Mouse (Mus musculus): ENCODE data around the gene Rhox13.
A peak's percentile ranks its signal among the peaks of the same experiment; 100 is the strongest.

Rhox13 gene

DNA sequence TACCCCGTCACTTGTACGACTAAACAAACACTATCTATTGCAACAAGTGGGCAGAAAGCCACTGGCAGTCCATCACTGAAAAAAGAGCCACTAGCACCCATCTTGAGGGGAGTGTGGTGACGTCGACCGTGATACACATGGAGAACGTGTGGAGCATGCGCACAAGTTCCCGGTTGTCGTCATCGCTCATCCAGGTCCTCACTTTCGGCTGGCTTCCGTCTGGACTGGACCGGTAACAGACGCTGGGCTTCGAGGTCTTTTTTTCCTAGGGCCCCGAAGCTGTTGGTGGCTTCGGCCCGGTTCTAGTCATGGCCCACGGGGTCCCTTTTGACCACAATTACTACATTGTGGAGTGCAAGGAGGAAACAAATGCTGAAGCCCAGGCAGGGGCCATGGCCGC is at the start of gene Rhox13:
Gene Rhox13 (plus strand): TSS at position 238 of the 400 bp plus-strand sequence.
- DNase-seq (ENCODE audit: extremely low spot score, low spot score), result no peak

DNA sequence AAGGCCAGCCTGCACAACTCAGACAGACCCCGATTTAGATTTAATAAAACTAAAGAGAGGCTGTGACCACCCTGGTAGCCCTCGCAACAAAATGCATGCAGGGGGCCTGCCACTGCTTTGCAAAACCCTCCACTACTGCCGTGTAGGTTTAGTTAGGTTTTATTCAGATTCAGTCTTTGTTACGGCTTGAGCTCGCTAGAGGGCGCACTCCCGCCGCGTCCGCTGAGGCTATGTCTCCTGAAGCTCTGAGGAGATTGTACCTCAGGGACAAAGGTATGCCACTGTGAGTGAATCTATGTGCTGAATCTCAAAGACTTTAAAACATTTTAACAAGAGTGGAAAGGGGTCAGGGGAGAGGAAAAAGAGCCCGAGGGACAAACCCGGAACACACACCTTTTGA is 36.8 kb upstream of the Rhox13 start:
- DNase-seq (ENCODE audit: extremely low spot score, low spot score), result peak; percentile 40

DNA sequence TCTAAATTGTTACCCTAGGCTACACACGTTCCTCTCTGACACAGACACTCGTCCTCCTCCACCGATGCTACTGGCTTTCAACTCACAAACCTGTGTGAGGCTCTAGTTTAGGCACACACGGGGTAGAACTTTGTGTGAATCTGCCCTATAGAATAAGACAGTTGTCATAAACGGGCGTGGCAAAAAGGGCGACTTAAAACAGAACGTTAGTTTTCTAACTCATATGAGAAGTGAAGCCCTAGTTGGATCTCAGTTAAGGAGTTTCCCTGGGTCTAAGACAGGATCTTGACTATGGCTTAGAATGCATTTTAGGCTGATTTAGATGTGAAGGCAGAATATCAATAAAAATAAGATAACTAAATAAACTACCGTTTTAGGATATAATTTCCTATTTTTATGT is 36.0 kb upstream of the Rhox13 start, which contains the start of gene Rhox11:
Gene Rhox11 (minus strand): TSS at position 101 of the 400 bp plus-strand sequence.
- no peak for DNase-seq (ENCODE audit: extremely low spot score, low spot score)

DNA sequence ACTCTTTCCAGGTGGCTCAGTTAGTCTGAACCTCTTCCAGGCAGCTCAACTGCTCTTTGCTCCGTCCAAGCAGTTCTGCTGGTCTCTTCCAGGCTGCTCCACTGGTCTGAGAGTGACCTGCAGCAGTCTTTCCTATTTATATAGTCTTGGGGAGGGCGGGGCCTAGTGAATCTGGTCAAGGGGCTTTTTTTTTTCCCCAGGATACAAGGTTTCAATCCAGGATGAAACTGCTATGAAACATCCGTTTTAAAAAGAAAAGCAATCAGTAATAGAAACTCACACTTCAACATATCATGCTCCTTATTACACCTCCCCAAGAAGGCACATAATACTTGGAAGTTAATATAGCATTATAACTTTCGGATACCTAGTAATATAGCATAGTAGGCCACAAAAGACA is 10.2 kb upstream of the Rhox13 start, which contains the start of gene Rhox12:
Gene Rhox12 (minus strand): TSS at position 101 of the 400 bp plus-strand sequence.
- DNase-seq (ENCODE audit: extremely low spot score, low spot score), result no peak

DNA sequence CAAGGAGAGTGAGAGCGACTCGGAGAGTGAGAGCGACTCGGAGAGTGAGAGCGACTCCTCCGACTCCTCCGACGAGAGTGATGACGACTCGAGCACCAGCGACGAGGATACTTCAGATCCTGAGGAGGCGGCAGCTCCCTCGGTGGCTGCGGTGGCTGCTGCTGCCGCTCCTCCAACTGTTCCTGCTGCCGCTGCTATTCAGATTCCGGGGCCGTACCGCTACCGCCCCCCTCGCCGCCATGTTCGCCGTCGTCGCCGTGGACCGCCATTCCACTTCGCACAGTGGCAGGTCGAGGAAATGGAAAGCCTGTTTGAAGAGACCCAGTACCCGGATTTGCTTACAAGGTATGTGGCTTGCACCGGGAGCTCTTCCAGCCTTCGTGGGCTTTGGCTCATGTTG is 459 bp downstream of the Rhox13 start:
- DNase-seq (ENCODE audit: extremely low spot score, low spot score), result no peak

DNA sequence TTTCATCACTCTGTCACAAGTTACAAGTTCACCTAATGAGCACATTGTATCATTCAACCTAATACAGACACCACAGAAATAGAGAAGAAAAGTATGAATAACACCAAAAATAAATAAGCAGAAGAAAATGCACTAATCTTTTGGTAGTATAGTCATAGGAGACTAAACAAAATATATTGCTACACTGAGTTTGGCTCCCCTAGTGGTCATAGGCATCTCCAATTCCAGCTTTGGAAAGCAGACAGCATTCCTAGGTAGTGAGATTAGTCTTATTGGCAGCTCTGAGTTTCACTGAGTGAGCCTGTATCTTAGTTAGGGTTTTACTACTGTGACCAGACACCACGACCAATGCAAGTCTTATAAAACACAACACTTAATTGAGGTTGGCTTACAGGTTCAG is 38.1 kb downstream of the Rhox13 start:
- no peak for DNase-seq (ENCODE audit: extremely low spot score, low spot score)

DNA sequence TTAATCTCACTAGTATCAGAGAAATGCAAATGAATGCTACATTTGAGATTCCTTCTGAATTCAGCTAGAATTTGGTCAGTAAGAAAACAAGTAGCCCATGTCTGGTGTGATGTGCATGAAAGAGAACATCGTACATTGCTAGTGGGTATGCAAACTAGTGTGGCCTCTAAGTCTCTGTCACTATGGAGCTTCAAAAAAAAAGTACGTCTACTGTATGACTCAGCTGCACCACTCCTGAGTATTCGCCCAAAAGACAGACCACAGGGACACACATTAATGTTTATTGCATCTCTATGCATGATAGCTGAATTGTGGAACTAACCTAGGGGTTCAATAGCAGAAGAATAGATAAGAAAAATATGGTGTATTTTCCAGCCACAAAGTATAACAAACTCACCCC is 44.3 kb downstream of the Rhox13 start:
- no peak for DNase-seq (ENCODE audit: extremely low spot score, low spot score)

DNA sequence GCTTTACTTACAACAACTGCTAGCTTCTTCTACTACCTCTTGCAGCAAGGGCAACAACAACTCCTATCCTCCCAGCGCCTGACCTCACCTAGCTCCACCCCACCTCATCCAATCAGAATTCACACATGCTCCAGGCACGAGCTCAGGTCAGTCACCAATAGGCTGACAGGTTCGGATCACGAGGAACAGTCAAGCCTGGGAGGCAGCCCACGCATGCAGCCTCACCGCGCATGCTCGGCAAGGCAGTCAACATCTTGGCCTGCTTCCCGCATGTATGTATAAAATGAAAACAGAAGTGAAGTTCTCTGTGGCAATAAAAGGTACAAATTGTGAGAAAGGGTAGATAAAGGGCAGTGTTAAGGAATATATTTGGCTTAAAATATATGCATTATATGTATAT is 45.0 kb downstream of the Rhox13 start:
- no peak for DNase-seq (ENCODE audit: extremely low spot score, low spot score)

DNA sequence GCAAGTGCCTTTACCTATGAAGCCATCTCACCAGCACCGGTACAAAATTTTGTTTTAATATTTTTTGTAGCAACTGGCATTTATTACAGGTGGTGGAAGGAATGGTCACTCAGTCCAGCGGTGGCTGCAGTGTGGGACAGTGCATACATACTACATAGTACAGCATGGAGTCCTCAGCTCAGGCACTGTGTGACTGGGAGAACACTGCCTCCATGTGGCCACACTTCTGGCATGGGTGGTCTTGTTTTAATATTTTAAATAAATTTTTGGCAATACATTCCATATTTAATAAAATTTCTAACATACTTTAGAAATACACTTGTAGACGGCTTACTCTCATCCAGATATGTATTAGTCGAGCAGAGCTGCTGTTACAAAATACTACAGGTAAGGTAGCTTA is 45.6 kb downstream of the Rhox13 start:
- no peak for DNase-seq (ENCODE audit: extremely low spot score, low spot score)
